Comparison of ENCODE assay signal across 25 mouse cellular contexts in the genomic region with DNA sequence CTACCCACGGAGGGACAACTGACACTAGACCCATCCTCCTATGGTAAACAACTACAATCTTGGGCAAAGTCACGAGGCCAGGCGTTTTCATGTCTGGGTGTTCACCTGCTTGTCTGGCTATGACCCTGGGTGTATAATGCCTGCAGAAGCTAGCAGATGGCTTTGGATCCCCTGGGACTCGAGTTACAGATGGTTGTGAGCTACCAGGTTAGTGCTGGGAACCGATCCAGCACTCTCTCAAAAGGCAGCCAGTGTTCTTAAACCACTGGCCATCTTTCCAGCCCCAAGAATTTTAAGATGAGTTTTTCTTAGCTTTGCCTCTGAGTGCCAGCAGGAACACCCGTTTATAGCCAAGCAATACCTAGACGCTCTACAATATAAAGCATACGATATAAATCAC. TPM values are rescaled to one million over a fixed set of nuclear protein-coding genes. Genes with fewer than 3 reads are reported as not detected.
A peak's percentile ranks its signal among the peaks of the same experiment; 100 is the strongest.
DNase-seq lines count a peak whose midpoint lies in the region; TF ChIP-seq lines count a peak whose summit lies in the region.
"Had no signal": no experiment of that assay in that cellular context is flagged by ENCODE, and none has a peak within 500 bp of the region (broad histone marks: within the 10 kb centered on the region; RNA-seq: fewer than 3 reads in every experiment).

No protein-coding gene starts in this region.

- no peak for TF ChIP-seq CTCF in gastrocnemius, adult 2 months (IDR thresholded peaks at IDR 0.05)

- intact Hi-C loops in gastrocnemius, adult 2 months (cut with DNase I) = no loop called here

- H3K4me3 ChIP-seq in gastrocnemius, adult 2 months = no peak overlapping the region
- H3K4me3 ChIP-seq: embryonic facial prominence, embryonic 10.5 days; embryonic facial prominence, embryonic 13.5 days; erythroblast, embryonic 14.5 days; forebrain, embryonic 12.5 days; forebrain, embryonic 15.5 days; heart, adult 2 months; heart, embryonic 10.5 days; heart, embryonic 13.5 days had no signal

- no peak overlapping the region for H3K27ac ChIP-seq in gastrocnemius, adult 2 months
- H3K27ac ChIP-seq: embryonic facial prominence, embryonic 10.5 days; embryonic facial prominence, embryonic 13.5 days; forebrain, embryonic 12.5 days; forebrain, embryonic 15.5 days; heart, adult 2 months; heart, embryonic 10.5 days; heart, embryonic 13.5 days; hindbrain, embryonic 14.5 days; hindbrain, postnatal 0 days had no signal

- peak; percentile 42 to 61 for DNase-seq in cerebellum, postnatal 10 days
- DNase-seq in cerebellum, adult 18-20 months = no peak
- peak; percentile 31 for DNase-seq in gastrocnemius, adult 2 months
- DNase-seq in gastrocnemius, postnatal 25 days = no peak
- peak; percentile 62 for DNase-seq in skeletal muscle tissue, adult 2 months (ENCODE audit: low read depth, low spot score)
- DNase-seq in Muller cell, postnatal 12 days (ENCODE audit: inconsistent ontology term) = no peak
- DNase-seq: adrenal gland, adult 8-10 months; adrenal gland, postnatal 25 days; cerebellum, adult 11 months; cerebellum, postnatal 36 days; embryo, embryonic 11 days; gastrocnemius, postnatal 36 days; heart, adult 2 months; heart, postnatal 14 days; heart, postnatal 4 days; kidney, adult 18-20 months had no signal

RNA-seq across cellular contexts. Expression of a gene that starts 45.4 kb away (rescaled TPM):
- total RNA-seq in gastrocnemius, adult 2 months (2021) = 1 to 10 TPM; 4.2 to 5.6 TPM
- total RNA-seq in gastrocnemius, postnatal 25 days (2021) = 1 to 10 TPM; 4.3 to 4.5 TPM

Comparison
In these comparisons a context has a peak if more than half of its experiments do, and no peak if none do; other contexts are left out.
1. DNase-seq: peak in cerebellum, postnatal 10 days (2 of 2), gastrocnemius, adult 2 months (single experiment) and skeletal muscle tissue, adult 2 months (single experiment); none in cerebellum, adult 18-20 months (0 of 2), gastrocnemius, postnatal 25 days (single experiment) and Muller cell, postnatal 12 days (single experiment).